Mouse (Mus musculus) cerebellum, adult 2 months (tissue): ENCODE measurements around the gene Ilkap. TPM values are rescaled to one million over a fixed set of nuclear protein-coding genes. Genes with fewer than 3 reads are reported as not detected.
A peak's percentile ranks its signal among the peaks of the same experiment; 100 is the strongest.

Experiments used
- DNase-seq, 2 experiments: peaks; one replicate each; pipeline ENCODE4 v3.0.0; 2021
- H3K27ac ChIP-seq: fragments of 200-500 bp; 2 replicates; pipeline ENCODE4 v1.5.1; 2012; ENCODE audit warnings: low read length, control low read depth, inconsistent platforms; ENCODE audit not compliant: insufficient read depth
- H3K27me3 ChIP-seq: fragments of 200-500 bp; 2 replicates; pipeline ENCODE4 v1.6.1; 2012; ENCODE audit warnings: inconsistent platforms, mild to moderate bottlenecking, low read length, moderate library complexity; ENCODE audit not compliant: control insufficient read depth, insufficient read depth
- H3K4me1 ChIP-seq: fragments of 200-500 bp; 2 replicates; pipeline ENCODE4 v1.6.1; 2011; ENCODE audit warnings: low read length; ENCODE audit not compliant: control insufficient read depth, insufficient read depth
- H3K4me3 ChIP-seq: fragments of 200-500 bp; replicated peaks from 2 replicates; pipeline ENCODE3; 2011; ENCODE audit warnings: mild to moderate bottlenecking, low read depth, low read length, control low read depth; ENCODE audit not compliant: insufficient read depth
- CTCF ChIP-seq: fragments of 200-500 bp; IDR thresholded peaks from 2 replicates; pipeline ENCODE4 v1.5.1; 2011; ENCODE audit warnings: low read depth, mild to moderate bottlenecking, control low read depth, low read length, moderate library complexity, borderline replicate concordance; ENCODE audit not compliant: insufficient read depth
- POLR2A ChIP-seq: fragments of 200-500 bp; IDR thresholded peaks from 2 replicates; pipeline ENCODE4 v1.6.1; 2011; ENCODE audit warnings: low read length, control low read depth, borderline replicate concordance; ENCODE audit not compliant: insufficient read depth
- WGBS: fragments of 180-500 bp; shearing (Covaris S2); methylation state at CpG from one replicate; pipeline ENCODE4 v1.1.7; 2018; 5-methylcytosine and 5-hydroxymethylcytosine counted together
- polyA plus RNA-seq: library from polyadenylated mRNA; depleted of rRNA; stranded (reverse); fragments of >200 nt; gene quantifications from 2 replicates; pipeline ENCODE4 v1.2.3, GENCODE M21; 2012

The Ilkap gene
- polyA plus RNA-seq, 1 experiment, result 103 TPM

DNA sequence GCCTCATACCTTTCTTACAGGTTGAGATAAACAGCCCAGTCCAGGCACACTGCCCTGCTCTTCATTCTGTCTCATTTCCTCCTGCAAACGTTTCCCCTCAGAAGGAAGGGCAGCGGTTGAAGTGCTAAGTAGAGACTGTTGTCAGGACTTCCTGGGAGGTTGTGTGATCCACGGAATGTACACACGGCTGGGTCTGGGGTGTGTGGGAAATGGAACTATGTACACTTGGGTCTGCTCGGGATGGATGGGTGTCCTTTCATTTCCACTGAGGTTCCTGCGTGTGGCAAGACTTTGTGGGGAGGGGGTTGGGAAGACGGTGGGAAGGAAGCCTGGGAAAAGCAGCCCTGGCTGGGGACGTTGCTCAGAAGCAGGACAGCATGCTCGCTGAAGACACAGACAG, 27.8 kb upstream of the Ilkap start:
- WGBS, result 87% methylated on average over 9 of the region's 9 CpGs
- H3K27ac ChIP-seq, result no peak overlapping the region
- H3K27me3 ChIP-seq, result no peaks in the 10 kb centered on the region
- H3K4me3 ChIP-seq, result no peak overlapping the region
- DNase-seq, result no peak
- TF ChIP-seq CTCF (no peak), POLR2A (no peak)
- no peaks in the 10 kb centered on the region for H3K4me1 ChIP-seq

DNA sequence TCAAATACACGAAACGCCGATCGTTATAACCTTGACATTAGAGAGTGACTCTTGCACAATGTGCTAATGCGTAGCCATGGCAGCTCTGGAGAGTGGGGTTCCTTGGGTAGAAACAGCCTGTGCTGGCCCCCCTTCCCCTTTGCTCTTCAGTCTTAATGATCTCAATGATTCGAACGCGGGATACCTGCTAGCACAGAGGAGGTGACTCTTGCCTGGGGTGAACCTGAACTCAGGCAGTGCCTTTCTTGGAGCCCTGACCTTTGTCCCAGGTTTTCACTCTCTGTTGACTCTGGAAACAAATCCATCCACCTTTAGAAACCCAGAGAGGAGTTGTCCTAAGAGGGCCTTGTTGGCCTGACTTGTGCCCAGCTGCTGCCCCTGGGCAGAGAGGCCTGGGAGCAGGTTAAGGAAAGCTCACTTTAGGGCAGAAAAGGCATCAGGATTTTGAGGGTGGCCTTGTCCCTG, 22.0 kb upstream of the Ilkap start:
- no peak overlapping the region for H3K4me3 ChIP-seq
- TF ChIP-seq CTCF (no peak), POLR2A (no peak)
- DNase-seq, result no peak
- H3K27me3 ChIP-seq, result no peaks in the 10 kb centered on the region
- no peaks in the 10 kb centered on the region for H3K4me1 ChIP-seq
- no peak overlapping the region for H3K27ac ChIP-seq
- WGBS, result 95% methylated on average over 8 of the region's 8 CpGs

DNA sequence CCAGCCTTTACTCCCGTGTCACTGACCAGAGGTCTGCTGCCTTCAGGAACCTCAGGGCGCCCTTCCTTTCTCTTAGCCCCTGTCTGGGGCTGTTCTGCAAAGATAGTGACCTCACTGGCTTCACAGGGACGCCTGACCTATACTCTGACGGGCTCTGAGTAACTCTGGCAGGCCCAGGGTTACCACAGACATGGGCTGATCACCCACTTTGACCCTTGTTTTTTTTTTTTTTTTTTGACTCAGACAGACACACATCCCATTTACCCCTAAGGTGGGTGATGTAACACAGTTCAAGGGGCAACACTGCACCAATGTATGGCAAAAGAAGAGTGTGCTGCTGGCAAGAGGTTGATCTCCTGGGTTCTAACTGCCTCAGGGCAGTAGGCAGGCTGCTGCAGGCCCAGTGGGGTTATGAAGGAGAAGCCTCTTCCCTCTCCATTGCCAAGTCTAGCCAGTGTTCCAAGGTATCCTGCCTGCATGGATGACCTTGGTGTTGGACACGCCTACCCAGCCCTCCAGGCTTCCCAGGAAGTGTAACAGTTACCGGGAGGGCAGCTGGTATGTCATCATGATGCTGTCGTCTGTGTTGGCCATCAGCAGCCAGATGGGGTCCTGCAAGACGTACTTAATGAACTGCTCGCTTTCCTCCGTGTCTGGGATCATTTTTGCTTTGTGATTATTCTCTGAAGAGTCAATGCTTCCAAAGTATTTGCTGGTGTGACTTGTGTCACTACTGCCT, 21.4 kb upstream of the Ilkap start:
- 59% methylated on average over 10 of the region's 10 CpGs for WGBS
- peaks cover 3% of the 10 kb centered on the region; the same call in 1 of the 2 replicates for H3K4me1 ChIP-seq
- no peak overlapping the region for H3K27ac ChIP-seq
- no peak for TF ChIP-seq POLR2A
- TF ChIP-seq CTCF, result no peak
- H3K4me3 ChIP-seq, result no peak overlapping the region
- no peaks in the 10 kb centered on the region for H3K27me3 ChIP-seq
- DNase-seq, result no peak

DNA sequence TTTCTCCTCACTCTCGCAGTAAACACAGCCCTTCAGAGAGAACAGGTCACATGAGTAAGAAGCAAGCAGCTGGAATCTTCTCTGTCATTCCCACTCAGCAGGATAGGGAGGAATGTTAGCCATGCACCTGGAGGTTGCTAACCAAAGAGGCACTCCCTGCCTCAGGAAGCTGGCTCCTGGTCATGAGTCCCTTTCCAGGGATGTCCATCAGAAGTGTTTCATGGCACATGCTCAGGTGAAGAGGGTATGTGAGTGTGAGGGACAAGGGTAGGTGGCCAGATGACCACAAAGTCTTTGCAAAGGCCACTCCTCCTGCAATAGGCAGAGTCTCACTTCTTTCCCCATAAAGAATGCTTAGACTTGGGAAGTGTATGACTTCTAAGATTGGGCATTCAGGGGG, 19.4 kb upstream of the Ilkap start:
- no peak for DNase-seq
- Histone ChIP-seq H3K4me3 (no peak overlapping the region), H3K27ac (no peak overlapping the region), H3K27me3 (no peaks in the 10 kb centered on the region), H3K4me1 (peaks cover 10% of the 10 kb centered on the region; the same call in 1 of the 2 replicates)
- WGBS, result 59% methylated on average over 1 of the region's 1 CpGs
- TF ChIP-seq POLR2A, result no peak
- no peak for TF ChIP-seq CTCF

DNA sequence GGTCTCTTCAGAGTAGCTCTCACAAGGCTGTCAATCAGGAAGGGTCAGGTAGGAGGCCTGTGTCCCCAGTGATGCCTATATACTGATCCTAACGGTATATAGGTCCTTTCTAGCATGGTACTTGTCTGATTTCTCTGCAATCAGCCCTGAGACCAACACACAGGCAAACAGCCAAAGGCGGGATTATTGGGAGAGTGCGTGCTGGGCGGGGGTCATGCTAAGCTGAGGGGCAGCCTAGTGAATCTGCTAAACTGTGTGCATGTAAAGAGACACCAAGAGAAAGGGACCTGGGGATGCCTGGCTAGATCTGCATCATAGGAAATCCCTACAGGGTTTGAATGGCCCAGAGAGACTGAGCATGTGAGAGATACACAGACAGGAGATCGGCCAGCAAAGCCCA, 16.7 kb upstream of the Ilkap start:
- H3K27ac ChIP-seq, result no peak overlapping the region

DNA sequence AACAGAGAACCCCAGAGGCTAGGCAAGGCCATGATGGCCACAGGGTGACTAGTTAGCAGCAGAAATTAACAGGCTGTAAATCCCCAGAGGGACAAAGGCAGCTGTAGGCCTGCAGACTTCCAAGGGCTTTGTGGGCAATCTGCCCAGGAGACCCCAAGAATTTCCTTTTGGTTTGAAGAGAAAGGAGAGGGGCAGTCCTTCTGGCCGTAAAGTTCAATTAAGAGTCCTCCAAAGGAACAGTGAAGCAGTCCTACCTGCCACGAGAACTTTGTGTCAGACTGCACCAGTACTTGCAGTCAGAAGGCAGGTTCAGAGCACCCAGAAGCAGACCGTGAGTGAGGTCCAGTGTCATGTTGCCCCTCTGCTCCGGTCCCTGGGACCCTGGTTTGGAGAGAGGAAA, 16.3 kb upstream of the Ilkap start:
- H3K27me3 ChIP-seq, result no peaks in the 10 kb centered on the region
- 75% methylated on average over 4 of the region's 4 CpGs for WGBS
- TF ChIP-seq CTCF (no peak), POLR2A (no peak)
- H3K4me3 ChIP-seq, result no peak overlapping the region
- H3K4me1 ChIP-seq, result peaks cover 13% of the 10 kb centered on the region; the same call in 1 of the 2 replicates
- DNase-seq, result no peak
- H3K27ac ChIP-seq, result no peak overlapping the region

More for the DNA sequence above, 16.7 kb upstream of the Ilkap start:
- no peak overlapping the region for H3K4me3 ChIP-seq
- DNase-seq, result no peak
- WGBS, result 65% methylated on average over 5 of the region's 5 CpGs
- H3K4me1 ChIP-seq, result peaks cover 13% of the 10 kb centered on the region; the same call in 1 of the 2 replicates
- TF ChIP-seq POLR2A, result no peak
- no peak for TF ChIP-seq CTCF
- no peaks in the 10 kb centered on the region for H3K27me3 ChIP-seq

DNA sequence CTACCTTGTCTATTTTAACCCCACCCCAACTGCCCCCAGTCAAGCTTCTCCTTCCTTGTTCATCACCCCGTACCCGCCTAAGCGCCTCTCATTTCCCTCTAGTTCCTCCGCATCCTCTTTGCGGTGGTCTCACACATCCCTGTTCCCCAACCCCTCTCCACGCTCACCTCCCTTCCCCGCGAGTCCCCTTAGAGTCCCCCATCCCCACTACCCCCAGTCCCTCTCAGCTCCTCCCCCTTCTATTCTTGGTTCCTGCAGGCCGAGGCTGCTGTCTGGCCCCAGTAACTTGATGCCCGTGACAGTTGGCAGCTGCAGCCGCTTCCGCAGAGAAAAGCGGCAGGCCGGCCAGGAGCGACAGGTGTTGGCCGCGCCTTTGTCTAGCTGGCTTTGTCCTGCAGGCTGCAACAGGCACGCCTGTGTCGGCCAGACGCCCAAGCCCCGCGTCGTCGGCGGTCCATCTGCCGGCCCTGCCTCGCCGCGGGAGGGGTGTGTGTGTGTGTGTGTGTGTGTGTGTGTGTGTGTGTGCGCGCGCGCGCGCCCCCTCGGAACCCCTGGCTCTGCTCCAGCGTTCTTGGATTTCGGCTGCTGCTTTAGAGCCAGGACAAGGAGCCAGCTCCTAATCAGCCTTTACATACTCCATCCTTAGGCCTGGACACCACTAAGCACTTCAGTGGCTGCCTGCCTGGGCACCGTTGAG, 15.4 kb upstream of the Ilkap start, which contains the start of gene Hes6:
TSS of gene Hes6 (minus strand) at position 141 of the 697 bp plus-strand sequence.
- peak; percentile 87 to 88 for DNase-seq
- Histone ChIP-seq H3K4me3 (peak within 1 kb of the TSS; percentile 80), H3K27me3 (no peaks in the 10 kb centered on the region), H3K4me1 (peaks cover 13% of the 10 kb centered on the region; the same call in 1 of the 2 replicates), H3K27ac (peak within 1 kb of the TSS; percentile 55)
- WGBS, result 1% methylated on average over 32 of the region's 39 CpGs
- TF ChIP-seq POLR2A (no peak), CTCF (no peak)
